Comparison of ENCODE assay signal across 28 mouse cellular contexts in the genomic region with DNA sequence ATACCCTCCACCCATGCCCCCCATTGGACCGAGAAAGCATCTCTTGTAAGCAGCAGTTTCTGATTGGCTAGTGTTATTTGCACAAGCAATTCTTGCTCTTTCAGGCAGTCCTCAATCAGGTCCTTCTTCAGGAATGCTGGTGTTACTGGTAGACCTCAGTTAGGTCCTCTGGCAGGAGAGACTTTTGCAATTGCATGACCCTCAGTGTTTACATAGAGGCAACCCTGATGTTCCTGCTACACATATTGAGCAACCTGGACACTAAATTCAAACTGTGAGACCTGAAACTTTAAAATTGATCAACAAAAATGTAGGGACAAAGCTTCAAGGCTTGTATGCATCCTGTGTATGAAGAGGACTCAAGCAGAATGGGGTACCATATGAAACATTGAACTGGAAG.
"Had no signal": no experiment of that assay in that cellular context is flagged by ENCODE, and none has a peak within 500 bp of the region (broad histone marks: within the 10 kb centered on the region; RNA-seq: fewer than 3 reads in every experiment).

No protein-coding gene starts in this region.

- H3K9me3 ChIP-seq: embryonic facial prominence, embryonic 10.5 days; embryonic facial prominence, embryonic 12.5 days; embryonic facial prominence, embryonic 13.5 days; embryonic facial prominence, embryonic 15.5 days; forebrain, embryonic 10.5 days; forebrain, embryonic 12.5 days; forebrain, embryonic 13.5 days; forebrain, embryonic 15.5 days had no signal

- H3K9ac ChIP-seq: embryonic facial prominence, embryonic 12.5 days; embryonic facial prominence, embryonic 13.5 days; embryonic facial prominence, embryonic 15.5 days; forebrain, embryonic 12.5 days; forebrain, embryonic 13.5 days; forebrain, embryonic 15.5 days; forebrain, postnatal 0 days had no signal

- H3K4me2 ChIP-seq: embryonic facial prominence, embryonic 12.5 days; embryonic facial prominence, embryonic 13.5 days; embryonic facial prominence, embryonic 15.5 days; forebrain, embryonic 12.5 days; forebrain, embryonic 13.5 days; forebrain, embryonic 15.5 days had no signal

- DNase-seq: cerebellum, adult 18-20 months; cerebellum, adult 2 months; cerebellum, adult 8-10 months; cerebellum, adult 9-10 months; cerebellum, adult 9-11 months; cerebellum, postnatal 10 days; cerebellum, postnatal 14 days; cerebellum, postnatal 25 days; cerebellum, postnatal 36 days; embryo, embryonic 11 days; forebrain, postnatal 0 days; gastrocnemius, adult 2 months; gastrocnemius, postnatal 10 days; gastrocnemius, postnatal 14 days; gastrocnemius, postnatal 25 days; gastrocnemius, postnatal 36 days; heart, adult 2 months had no signal

- ATAC-seq: forebrain, embryonic 13.5 days; forebrain, embryonic 14.5 days; forebrain, embryonic 15.5 days; forebrain, embryonic 16.5 days; forebrain, postnatal 0 days had no signal

- H3K27me3 ChIP-seq: embryonic facial prominence, embryonic 12.5 days; embryonic facial prominence, embryonic 13.5 days; embryonic facial prominence, embryonic 15.5 days; forebrain, embryonic 12.5 days; forebrain, embryonic 13.5 days; forebrain, embryonic 15.5 days had no signal

- H3K4me1 ChIP-seq: embryonic facial prominence, embryonic 10.5 days; embryonic facial prominence, embryonic 12.5 days; embryonic facial prominence, embryonic 13.5 days; embryonic facial prominence, embryonic 15.5 days; forebrain, embryonic 10.5 days; forebrain, embryonic 12.5 days; forebrain, embryonic 13.5 days; forebrain, embryonic 15.5 days had no signal

- H3K27ac ChIP-seq: embryonic facial prominence, embryonic 10.5 days; embryonic facial prominence, embryonic 12.5 days; embryonic facial prominence, embryonic 13.5 days; embryonic facial prominence, embryonic 15.5 days; forebrain, embryonic 10.5 days; forebrain, embryonic 12.5 days; forebrain, embryonic 13.5 days; forebrain, embryonic 15.5 days; gastrocnemius, adult 2 months; heart, adult 2 months had no signal

- H3K4me3 ChIP-seq: embryonic facial prominence, embryonic 10.5 days; embryonic facial prominence, embryonic 12.5 days; embryonic facial prominence, embryonic 13.5 days; embryonic facial prominence, embryonic 15.5 days; erythroblast, embryonic 14.5 days; forebrain, embryonic 10.5 days; forebrain, embryonic 12.5 days; forebrain, embryonic 13.5 days; forebrain, embryonic 15.5 days; gastrocnemius, adult 2 months; heart, adult 2 months had no signal

- H3K36me3 ChIP-seq: embryonic facial prominence, embryonic 10.5 days; embryonic facial prominence, embryonic 12.5 days; embryonic facial prominence, embryonic 13.5 days; embryonic facial prominence, embryonic 15.5 days; forebrain, embryonic 10.5 days; forebrain, embryonic 12.5 days; forebrain, embryonic 15.5 days had no signal
